Mouse (Mus musculus) heart, adult 2 months (tissue): ENCODE measurements around the gene Rapgef3.
A peak's percentile ranks its signal among the peaks of the same experiment; 100 is the strongest.

Source experiments
- CTCF ChIP-seq: fragments of 200-600 bp; IDR thresholded peaks from 2 replicates; pipeline ENCODE4 v1.8.1; 2022; ENCODE audit warnings: antibody characterized with exemption, mild to moderate bottlenecking, moderate library complexity
- POLR2A ChIP-seq: fragments of 200-500 bp; IDR thresholded peaks from 2 replicates; pipeline ENCODE4 v1.6.1; 2011; ENCODE audit warnings: mild to moderate bottlenecking, low read depth, low read length, control low read depth; ENCODE audit not compliant: insufficient read depth

- TF ChIP-seq POLR2A (peak; percentile 58), CTCF (no peak)
Measured at GRCm38 (mm10) chr15:97762733-97763132, 5.0 kb downstream of the Rapgef3 start.
